Mouse (Mus musculus): ENCODE results near the gene Pinlyp.

Gene Pinlyp

GRCm38 (mm10) chr7:24546068-24546614, at the start of gene Pinlyp, which contains the start of gene Xrcc1:
Gene Pinlyp (minus strand): TSS chr7:24546118.
Gene Xrcc1 (plus strand): TSS chr7:24546289.
- peak in 1 of 2 experiments; percentile 17 for DNase-seq (ENCODE audit: low spot score in 2 of 2)

GRCm38 (mm10) chr7:24595464-24595863, 49.5 kb upstream of the Pinlyp start:
- DNase-seq (ENCODE audit: low spot score in 2 of 2), result no peak

GRCm38 (mm10) chr7:24594309-24594803, 48.4 kb upstream of the Pinlyp start:
- DNase-seq (ENCODE audit: low spot score in 2 of 2), result no peak

- DNase-seq (ENCODE audit: low spot score in 2 of 2), result peak; percentile 66 to 75
These were observed 47.8 kb upstream of the Pinlyp start for GRCm38 (mm10) chr7:24593621-24594308.

- no peak for DNase-seq (ENCODE audit: low spot score in 2 of 2)
These were observed 46.9 kb upstream of the Pinlyp start for GRCm38 (mm10) chr7:24592781-24593180.

GRCm38 (mm10) chr7:24592163-24592562, 46.2 kb upstream of the Pinlyp start:
- no peak for DNase-seq (ENCODE audit: low spot score in 2 of 2)

GRCm38 (mm10) chr7:24591735-24592134, 45.8 kb upstream of the Pinlyp start:
- no peak for DNase-seq (ENCODE audit: low spot score in 2 of 2)

GRCm38 (mm10) chr7:24588336-24588735, 42.4 kb upstream of the Pinlyp start:
- DNase-seq (ENCODE audit: low spot score in 2 of 2), result peak; percentile 50 to 62

GRCm38 (mm10) chr7:24587330-24588105, 41.6 kb upstream of the Pinlyp start, which contains the start of the genes Ethe1 and Zfp575:
Gene Ethe1 (plus strand): TSS chr7:24587543.
Gene Zfp575 (minus strand): TSS chr7:24587641.
- peak; percentile 22 to 31 for DNase-seq (ENCODE audit: low spot score in 2 of 2)

- DNase-seq (ENCODE audit: low spot score in 2 of 2), result no peak
These were observed 40.9 kb upstream of the Pinlyp start for GRCm38 (mm10) chr7:24586828-24587227.

GRCm38 (mm10) chr7:24585995-24586394, 40.1 kb upstream of the Pinlyp start:
- no peak for DNase-seq (ENCODE audit: low spot score in 2 of 2)

- DNase-seq (ENCODE audit: low spot score in 2 of 2), result no peak
These were observed 39.0 kb upstream of the Pinlyp start for GRCm38 (mm10) chr7:24584876-24585275.

GRCm38 (mm10) chr7:24577811-24578210, 31.9 kb upstream of the Pinlyp start:
- no peak for DNase-seq (ENCODE audit: low spot score in 2 of 2)

GRCm38 (mm10) chr7:24574224-24574796, 28.4 kb upstream of the Pinlyp start:
- DNase-seq (ENCODE audit: low spot score in 2 of 2), result no peak

GRCm38 (mm10) chr7:24572455-24572854, 26.5 kb upstream of the Pinlyp start:
- DNase-seq (ENCODE audit: low spot score in 2 of 2), result no peak

- DNase-seq (ENCODE audit: low spot score in 2 of 2), result no peak
These were observed 25.2 kb upstream of the Pinlyp start for GRCm38 (mm10) chr7:24571071-24571470.

GRCm38 (mm10) chr7:24568512-24568911, 22.6 kb upstream of the Pinlyp start:
- DNase-seq (ENCODE audit: low spot score in 2 of 2), result no peak

- DNase-seq (ENCODE audit: low spot score in 2 of 2), result no peak
These were observed 20.3 kb upstream of the Pinlyp start for GRCm38 (mm10) chr7:24566206-24566605.

- no peak for DNase-seq (ENCODE audit: low spot score in 2 of 2)
These were observed 19.7 kb upstream of the Pinlyp start for GRCm38 (mm10) chr7:24565627-24566026.

- DNase-seq (ENCODE audit: low spot score in 2 of 2), result peak; percentile 57 to 65
These were observed 18.8 kb upstream of the Pinlyp start for GRCm38 (mm10) chr7:24564607-24565265.

GRCm38 (mm10) chr7:24563837-24564206, 17.9 kb upstream of the Pinlyp start:
- DNase-seq (ENCODE audit: low spot score in 2 of 2), result no peak

All from urinary bladder, postnatal 36 days (tissue).